Mouse (Mus musculus) R1 (cell line): ENCODE data around the gene Esp18.

Experiments used
- DNase-seq: peaks from one replicate; pipeline ENCODE4 v3.0.0-alpha.2; 2018; ENCODE audit warnings: low read depth, low spot score

Esp18 gene

DNA sequence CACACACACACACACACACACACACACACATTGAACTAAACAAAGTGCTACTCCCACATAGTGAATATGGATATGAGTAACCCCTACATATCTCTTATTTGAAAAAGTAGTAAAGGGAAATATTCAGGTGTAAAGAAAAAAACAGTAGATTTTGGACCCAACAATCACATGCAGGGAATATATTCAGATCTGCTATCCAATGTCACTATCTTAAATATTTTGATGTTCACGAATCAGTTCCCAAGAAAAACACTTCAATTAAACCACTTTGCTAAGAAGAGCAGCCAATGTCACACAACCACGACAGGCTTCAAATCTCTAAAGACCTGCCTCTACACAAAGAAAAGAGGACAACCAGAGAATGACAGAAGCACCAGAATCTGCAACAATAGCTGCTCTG is at the start of gene Esp18:
Esp18 (plus strand) TSS at position 301 of the 400 bp plus-strand sequence.
- no peak for DNase-seq

DNA sequence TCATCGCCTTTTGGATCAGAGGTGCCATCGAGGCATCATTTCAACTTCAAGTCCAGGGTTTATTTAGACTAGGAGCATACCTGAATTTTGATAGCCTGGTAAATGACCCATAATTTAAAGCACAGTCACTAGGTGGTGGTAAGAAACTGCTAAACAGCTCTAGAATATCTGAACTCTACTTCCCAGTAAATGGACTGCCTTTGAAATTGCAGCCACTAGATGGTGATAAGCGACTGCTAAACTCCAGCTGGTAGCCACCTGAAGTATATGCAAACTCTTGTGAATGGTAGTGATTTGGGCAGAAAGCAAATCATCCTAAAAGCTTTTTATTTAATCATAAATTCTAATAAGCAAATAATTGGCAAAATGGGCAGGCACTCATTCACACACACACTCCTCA is 42.8 kb upstream of the Esp18 start:
- peak; percentile 21 for DNase-seq
